Comparison of ENCODE assay signal across 10 mouse cellular contexts in the genomic region with DNA sequence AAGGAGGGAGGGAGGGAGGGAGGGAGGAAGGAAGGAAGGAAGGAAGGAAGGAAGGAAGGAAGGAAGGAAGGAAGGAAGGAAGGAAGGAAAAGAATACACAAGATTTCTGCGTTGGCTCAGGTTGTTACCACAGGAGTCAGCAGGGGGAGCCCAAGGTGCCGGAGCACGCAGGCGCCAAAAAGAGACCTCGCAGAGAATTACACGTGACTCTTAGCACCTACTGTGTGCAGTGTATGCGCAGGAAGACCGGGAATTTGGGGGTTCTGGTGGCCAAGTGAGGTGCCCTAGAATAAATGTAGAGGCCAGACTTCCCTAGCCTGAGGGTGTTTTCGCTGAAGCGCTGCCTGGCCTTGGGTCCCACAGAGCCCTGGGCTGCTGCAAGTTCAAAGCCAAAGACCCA.
DNase-seq lines count a peak whose midpoint lies in the region; ATAC-seq lines count a peak whose summit lies in the region.
"Had no signal": no experiment of that assay in that cellular context is flagged by ENCODE, and none has a peak within 500 bp of the region (broad histone marks: within the 10 kb centered on the region; RNA-seq: fewer than 3 reads in every experiment).

No protein-coding gene starts in this region.

- WGBS in hindbrain, embryonic 11.5 days: 7% methylated on average over 10 of the region's 10 CpGs
- WGBS in hindbrain, embryonic 10.5 days: 3% methylated on average over 10 of the region's 10 CpGs

- H3K9me3 ChIP-seq in hindbrain, embryonic 11.5 days (ENCODE audit: control insufficient read depth, low read length): no peaks in the 10 kb centered on the region
- no peaks in the 10 kb centered on the region for H3K9me3 ChIP-seq in hindbrain, embryonic 10.5 days
- H3K9me3 ChIP-seq: embryonic facial prominence, embryonic 12.5 days; limb, embryonic 15.5 days; neural tube, embryonic 12.5 days had no signal

- H3K27ac ChIP-seq in hindbrain, embryonic 11.5 days (ENCODE audit: low read depth, low read length): no peak overlapping the region
- no peak overlapping the region for H3K27ac ChIP-seq in hindbrain, embryonic 10.5 days
- H3K27ac ChIP-seq: embryonic facial prominence, embryonic 12.5 days; limb, embryonic 15.5 days; neural tube, embryonic 12.5 days had no signal

- peak; percentile 54 for DNase-seq in hindbrain, embryonic 11.5 days (ENCODE audit: low spot score)
- no peak for DNase-seq in hindbrain, embryonic 10.5 days (ENCODE audit: low spot score)
- DNase-seq in lung, postnatal 14 days: peak; percentile 10
- no peak for DNase-seq in lung, adult 18-20 months
- peak; percentile 64 for DNase-seq in ZHBTc4 (ENCODE audit: low read depth, low spot score)
- peak; percentile 56 for DNase-seq in retina, embryonic 14.5 days (ENCODE audit: low spot score)
- no peak for DNase-seq in ovary, postnatal 36 days (ENCODE audit: low spot score)

- peaks cover 55% of the 10 kb centered on the region for H3K27me3 ChIP-seq in hindbrain, embryonic 11.5 days (ENCODE audit: control insufficient read depth, insufficient read depth, low read length)
- peaks cover 100% of the 10 kb centered on the region for H3K27me3 ChIP-seq in hindbrain, embryonic 10.5 days (ENCODE audit: insufficient read depth, poor library complexity, severe bottlenecking)

- H3K4me1 ChIP-seq in hindbrain, embryonic 11.5 days (replicated peaks; ENCODE audit: control insufficient read depth, insufficient read depth, low read length): peaks cover 18% of the 10 kb centered on the region
- H3K4me1 ChIP-seq in hindbrain, embryonic 10.5 days (replicated peaks): peaks cover 40% of the 10 kb centered on the region
- H3K4me1 ChIP-seq: limb, embryonic 15.5 days had no signal

- no peak overlapping the region for H3K4me3 ChIP-seq in hindbrain, embryonic 11.5 days (ENCODE audit: low read depth, low read length)
- H3K4me3 ChIP-seq in hindbrain, embryonic 10.5 days: no peak overlapping the region
- H3K4me3 ChIP-seq: embryonic facial prominence, embryonic 12.5 days; limb, embryonic 15.5 days; neural tube, embryonic 12.5 days had no signal

- H3K36me3 ChIP-seq in hindbrain, embryonic 11.5 days (ENCODE audit: control insufficient read depth, insufficient read depth, low read length): no peaks in the 10 kb centered on the region
- H3K36me3 ChIP-seq in hindbrain, embryonic 10.5 days: no peaks in the 10 kb centered on the region
- H3K36me3 ChIP-seq: embryonic facial prominence, embryonic 12.5 days; limb, embryonic 15.5 days; neural tube, embryonic 12.5 days had no signal

- H3K9ac ChIP-seq in hindbrain, embryonic 11.5 days (ENCODE audit: low read depth, low read length): no peak overlapping the region
- H3K9ac ChIP-seq: embryonic facial prominence, embryonic 12.5 days; limb, embryonic 15.5 days; neural tube, embryonic 12.5 days had no signal

- ATAC-seq in hindbrain, embryonic 11.5 days (ENCODE audit: low FRiP score): no peak

- H3K4me2 ChIP-seq in hindbrain, embryonic 11.5 days (replicated peaks; ENCODE audit: low read depth, low read length): no peak overlapping the region
- H3K4me2 ChIP-seq: embryonic facial prominence, embryonic 12.5 days; limb, embryonic 15.5 days; neural tube, embryonic 12.5 days had no signal

Comparison
In these comparisons a context has a peak if more than half of its experiments do, and no peak if none do; other contexts are left out.
1. DNase-seq: peak in hindbrain, embryonic 11.5 days (single experiment), lung, postnatal 14 days (single experiment), ZHBTc4 (single experiment) and retina, embryonic 14.5 days (single experiment); none in hindbrain, embryonic 10.5 days (single experiment), lung, adult 18-20 months (0 of 2) and ovary, postnatal 36 days (single experiment).